Mouse (Mus musculus) C2C12 (cell line): ENCODE data around the gene Igf1. TPM values are rescaled to one million over a fixed set of nuclear protein-coding genes. Genes with fewer than 3 reads are reported as not detected.

Experiments used
- H3K27me3 ChIP-seq: one replicate; pipeline ENCODE4 v1.6.1; 2011; ENCODE audit not compliant: control insufficient read depth, insufficient read depth, insufficient read length
- H3K36me3 ChIP-seq: one replicate; pipeline ENCODE4 v1.6.1; 2011; ENCODE audit not compliant: control insufficient read depth, insufficient read depth
- H3K4me3 ChIP-seq: one replicate; pipeline ENCODE4 v1.5.1; 2011; ENCODE audit warnings: mild to moderate bottlenecking, control low read depth; ENCODE audit not compliant: poor library complexity, insufficient read depth, severe bottlenecking
- H3K79me2 ChIP-seq: one replicate; pipeline ENCODE4 v1.6.1; 2011; ENCODE audit not compliant: control insufficient read depth, insufficient read depth
- H3K79me3 ChIP-seq: one replicate; pipeline ENCODE4 v1.6.1; 2011; ENCODE audit warnings: low read depth, control low read depth
- H3ac ChIP-seq: one replicate; pipeline ENCODE3; 2011; ENCODE audit warnings: low read depth; ENCODE audit not compliant: control insufficient read depth, insufficient read length
- CEBPB ChIP-seq: IDR thresholded peaks from one replicate; pipeline ENCODE4 v1.6.1; 2011; ENCODE audit warnings: low read depth, mild to moderate bottlenecking, control low read depth, moderate library complexity
- CTCF ChIP-seq: IDR thresholded peaks from one replicate; pipeline ENCODE4 v1.5.1; 2011; ENCODE audit not compliant: control insufficient read depth, insufficient read depth, insufficient read length
- FOSL1 ChIP-seq: IDR thresholded peaks from one replicate; pipeline ENCODE4 v1.8.0; 2011; ENCODE audit warnings: mild to moderate bottlenecking, low read length; ENCODE audit not compliant: poor library complexity, insufficient read depth, severe bottlenecking
- MAX ChIP-seq: IDR thresholded peaks from one replicate; pipeline ENCODE4 v1.6.1; 2011; ENCODE audit warnings: mild to moderate bottlenecking, control low read depth
- MYOD1 ChIP-seq: IDR thresholded peaks from one replicate; pipeline ENCODE4 v1.6.1; 2011; ENCODE audit warnings: low read depth; ENCODE audit not compliant: control insufficient read depth, insufficient read length
- MYOG ChIP-seq: IDR thresholded peaks from one replicate; pipeline ENCODE4 v1.6.1; 2011; ENCODE audit not compliant: control insufficient read depth, insufficient read length; ENCODE audit errors: extremely low read depth
- USF1 ChIP-seq: IDR thresholded peaks from one replicate; pipeline ENCODE4 v1.6.1; 2011; ENCODE audit warnings: low read depth, mild to moderate bottlenecking, control low read depth, moderate library complexity
- polyA plus RNA-seq: library from polyadenylated mRNA; unstranded; fragments of >200 nt; fragmentation: generic; extraction: Trizol; gene quantifications from one replicate; pipeline ENCODE4 v1.2.1, GENCODE M21; 2012; ENCODE audit warnings: missing spikeins

Gene Igf1
- polyA plus RNA-seq, 1 experiment, result 0.05 TPM

DNA sequence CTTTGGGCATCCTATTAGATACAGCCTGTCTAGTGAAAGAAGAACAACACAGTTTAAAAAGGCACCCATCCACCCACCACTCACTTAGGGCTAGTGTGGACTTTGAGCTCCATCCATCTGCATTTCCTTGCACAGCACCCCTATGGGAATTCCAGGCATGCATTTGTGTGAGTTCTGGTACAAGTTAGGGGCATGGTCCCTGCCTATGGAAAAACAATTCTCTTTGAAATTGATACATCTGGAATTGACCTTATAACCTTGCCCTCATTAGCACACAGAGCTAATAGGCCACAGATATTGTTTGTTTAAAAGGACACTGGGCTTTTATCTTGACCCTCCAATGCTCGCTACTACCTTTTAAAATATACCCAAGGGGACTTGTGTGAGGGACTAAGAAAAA, 11.6 kb downstream of the Igf1 start:
- Histone ChIP-seq H3K4me3 (no peak overlapping the region), H3K79me3 (no peaks in the 10 kb centered on the region), H3K79me2 (no peaks in the 10 kb centered on the region), H3K27me3 (no peaks in the 10 kb centered on the region), H3ac (no peak overlapping the region), H3K36me3 (no peaks in the 10 kb centered on the region)
- TF ChIP-seq CTCF (no peak), MYOD1 (no peak), MAX (no peak), FOSL1 (no peak), USF1 (no peak), CEBPB (no peak), MYOG (no peak)

DNA sequence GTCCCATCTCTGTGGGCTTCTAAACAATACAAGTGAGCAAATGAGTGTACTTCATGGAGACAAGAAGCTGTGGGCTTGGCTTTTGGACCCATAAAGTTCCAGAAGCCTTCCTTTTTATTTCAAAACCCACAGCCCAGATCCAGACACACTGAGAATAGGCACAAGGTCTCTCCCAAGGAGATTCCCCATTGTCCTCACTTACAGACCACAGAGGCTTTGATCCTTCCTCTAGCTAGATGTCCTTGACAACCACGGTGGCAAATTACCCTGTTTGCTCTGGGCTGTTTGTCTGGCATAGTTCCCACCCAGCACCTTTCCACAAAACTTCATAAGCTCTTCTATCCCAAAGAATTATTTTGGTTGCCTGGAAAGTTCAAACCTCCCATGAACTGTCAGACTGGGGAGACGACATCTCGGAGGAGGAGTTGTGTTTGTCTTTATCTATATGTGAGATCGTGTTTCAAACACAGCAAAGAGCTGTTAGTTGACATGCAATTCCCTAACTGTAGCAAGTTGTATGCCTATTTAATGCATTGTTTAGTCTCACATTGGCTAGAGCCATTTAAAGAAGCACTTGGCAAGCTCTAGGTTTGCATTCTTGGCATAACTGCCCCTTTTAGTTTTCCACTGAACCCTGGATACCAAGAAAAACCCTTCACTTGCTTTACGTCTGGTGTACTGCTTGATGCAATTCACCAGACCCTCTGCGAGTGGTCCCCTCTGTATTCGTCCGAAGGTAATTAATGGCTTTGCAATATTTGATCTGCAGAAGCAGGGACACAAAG, 14.0 kb downstream of the Igf1 start:
- Histone ChIP-seq H3K4me3 (no peak overlapping the region), H3K79me3 (no peaks in the 10 kb centered on the region), H3ac (no peak overlapping the region), H3K27me3 (no peaks in the 10 kb centered on the region), H3K79me2 (no peaks in the 10 kb centered on the region), H3K36me3 (no peaks in the 10 kb centered on the region)
- TF ChIP-seq USF1 (no peak), CEBPB (no peak), CTCF (no peak), MYOG (no peak), FOSL1 (no peak), MYOD1 (no peak), MAX (no peak)

DNA sequence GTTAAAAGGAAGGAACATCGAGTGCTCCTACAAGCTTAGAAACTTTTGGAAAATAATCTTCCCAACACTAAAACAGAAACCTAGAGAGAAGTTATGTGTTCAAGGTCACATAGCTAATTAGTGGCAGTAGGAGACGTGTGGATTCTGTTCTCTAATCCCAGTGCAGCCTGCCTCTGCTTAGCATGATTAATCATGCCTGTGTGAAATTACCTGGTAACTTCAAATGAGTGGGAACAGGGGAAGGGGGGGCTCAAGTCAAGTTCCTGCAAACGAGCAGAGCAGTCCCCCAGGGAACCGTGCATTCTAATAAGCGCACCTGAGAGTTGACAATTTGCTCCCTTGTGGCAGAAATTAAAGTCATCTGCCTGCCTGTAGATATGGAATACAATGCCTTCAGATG, 14.8 kb downstream of the Igf1 start:
- H3K36me3 ChIP-seq, result no peaks in the 10 kb centered on the region
- no peak overlapping the region for H3ac ChIP-seq
- no peak for TF ChIP-seq USF1
- no peak for TF ChIP-seq MYOG
- TF ChIP-seq CEBPB, result no peak
- no peak for TF ChIP-seq FOSL1
- TF ChIP-seq MYOD1, result no peak
- no peak for TF ChIP-seq MAX
- no peak for TF ChIP-seq CTCF
- no peak overlapping the region for H3K4me3 ChIP-seq
- H3K79me3 ChIP-seq, result no peaks in the 10 kb centered on the region
- H3K27me3 ChIP-seq, result no peaks in the 10 kb centered on the region
- no peaks in the 10 kb centered on the region for H3K79me2 ChIP-seq

DNA sequence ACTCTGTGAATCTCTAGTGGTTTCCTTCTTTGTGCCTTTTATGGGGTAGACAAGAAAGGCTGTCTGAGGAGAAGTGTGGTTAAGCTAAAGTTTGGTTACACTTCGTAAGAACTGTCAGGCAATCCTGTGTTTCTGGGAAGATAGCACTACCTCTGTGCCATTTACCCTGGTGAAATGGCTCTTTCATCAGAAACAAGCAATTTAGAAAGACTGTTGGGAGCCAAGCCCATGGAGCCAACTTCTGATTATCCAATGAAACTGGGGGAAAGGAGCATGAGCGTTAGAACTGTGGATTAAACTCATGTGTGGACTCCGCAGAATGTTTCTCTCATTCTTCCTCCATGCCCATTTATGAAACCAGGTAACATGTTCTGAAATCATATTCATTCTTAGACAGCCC, 15.5 kb downstream of the Igf1 start:
- Histone ChIP-seq H3K79me2 (no peaks in the 10 kb centered on the region), H3K4me3 (no peak overlapping the region), H3K36me3 (no peaks in the 10 kb centered on the region), H3K79me3 (no peaks in the 10 kb centered on the region), H3K27me3 (no peaks in the 10 kb centered on the region), H3ac (no peak overlapping the region)
- no peak for TF ChIP-seq FOSL1
- TF ChIP-seq MAX, result no peak
- TF ChIP-seq CTCF, result no peak
- TF ChIP-seq USF1, result no peak
- TF ChIP-seq MYOD1, result no peak
- TF ChIP-seq CEBPB, result no peak
- no peak for TF ChIP-seq MYOG

DNA sequence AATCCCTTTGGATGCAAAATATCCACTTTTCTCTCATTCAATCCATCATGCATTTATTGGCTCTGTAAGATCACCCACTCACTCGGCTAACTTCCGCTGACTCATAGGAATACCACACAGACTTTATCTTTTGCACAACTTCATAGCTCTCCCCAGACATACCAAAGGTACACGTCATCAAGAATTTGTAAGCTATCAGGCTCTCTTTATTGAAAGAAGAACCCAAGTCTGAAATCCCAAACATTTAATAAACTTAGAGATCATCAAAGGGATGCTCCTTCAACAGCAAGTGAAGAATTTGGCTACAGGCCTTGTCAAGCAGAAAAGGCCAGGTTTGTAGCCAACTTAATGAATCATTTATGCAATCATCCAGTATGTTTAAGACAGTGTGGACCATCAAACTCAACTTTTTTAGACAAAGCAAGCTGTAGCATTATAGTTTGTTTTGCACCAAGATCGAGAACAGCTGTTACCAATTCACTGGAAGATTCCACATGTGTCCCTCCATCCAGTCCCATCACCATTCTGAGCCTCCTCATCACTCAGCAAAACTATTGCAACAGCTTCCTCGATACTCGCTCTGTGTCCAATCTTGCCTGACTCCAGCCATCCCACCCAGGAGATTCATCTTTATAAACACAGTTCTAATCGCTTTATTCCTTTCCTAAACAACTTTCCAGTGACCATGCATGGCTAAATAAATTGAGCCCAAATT, 22.2 kb downstream of the Igf1 start:
- Histone ChIP-seq H3K36me3 (no peaks in the 10 kb centered on the region), H3K4me3 (no peak overlapping the region), H3K79me3 (no peaks in the 10 kb centered on the region), H3ac (no peak overlapping the region), H3K27me3 (no peaks in the 10 kb centered on the region), H3K79me2 (no peaks in the 10 kb centered on the region)
- TF ChIP-seq MYOD1 (no peak), MYOG (no peak), CTCF (no peak), USF1 (no peak), CEBPB (peak; percentile 87), FOSL1 (peak; percentile 94), MAX (no peak)
